Mouse (Mus musculus): ENCODE measurements at regions not wholly inside any gene's neighbourhood (a gene's known extent, or its start where the extent isn't known, plus 50 kb on each side); places are given as distances from the start of the nearest gene placed in this dataset.

DNA sequence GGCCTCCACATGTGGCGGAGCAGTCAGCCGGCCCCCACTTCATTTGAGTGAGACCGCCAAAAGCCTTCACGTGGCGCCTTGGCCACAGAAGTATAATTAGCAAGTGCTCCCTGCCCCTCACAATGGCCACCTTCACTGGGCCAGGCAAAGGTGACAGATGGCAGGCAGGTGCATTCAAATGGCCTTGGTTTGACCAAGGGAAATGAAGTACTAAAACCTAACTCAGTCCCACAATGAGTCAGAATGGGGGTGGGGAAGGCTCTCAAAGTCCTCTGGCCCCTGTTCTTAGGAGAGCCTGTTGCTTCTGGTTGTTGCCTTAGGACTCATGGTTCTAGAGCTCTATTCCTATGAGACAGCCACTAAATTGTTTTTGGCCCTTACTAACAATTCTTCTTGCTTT lies 147.2 kb upstream of the Bcl6 start:
- WGBS = 95% methylated on average over 5 of the region's 5 CpGs
- H3K27ac ChIP-seq = no peak overlapping the region
- H3K4me2 ChIP-seq = no peak overlapping the region
- H3K36me3 ChIP-seq = no peaks in the 10 kb centered on the region
- no peak overlapping the region for H3K4me3 ChIP-seq (replicated peaks)
- H3K4me1 ChIP-seq = no peaks in the 10 kb centered on the region
- no peaks in the 10 kb centered on the region for H3K27me3 ChIP-seq (replicated peaks)
- no peak overlapping the region for H3K9ac ChIP-seq
- no peak for ATAC-seq (ENCODE audit: insufficient read depth, low FRiP score, low read depth)
- no peaks in the 10 kb centered on the region for H3K9me3 ChIP-seq

GRCm38 (mm10) chr16:24135351-24135750 lies 146.7 kb upstream of the Bcl6 start:
- Histone ChIP-seq H3K9ac (no peak overlapping the region), H3K36me3 (no peaks in the 10 kb centered on the region), H3K27ac (no peak overlapping the region), H3K4me1 (no peaks in the 10 kb centered on the region), H3K9me3 (no peaks in the 10 kb centered on the region), H3K4me2 (no peak overlapping the region), H3K4me3 (replicated peaks) (no peak overlapping the region), H3K27me3 (replicated peaks) (no peaks in the 10 kb centered on the region)
- 90% methylated on average over 4 of the region's 4 CpGs for WGBS
- no peak for ATAC-seq (ENCODE audit: insufficient read depth, low FRiP score, low read depth)

DNA sequence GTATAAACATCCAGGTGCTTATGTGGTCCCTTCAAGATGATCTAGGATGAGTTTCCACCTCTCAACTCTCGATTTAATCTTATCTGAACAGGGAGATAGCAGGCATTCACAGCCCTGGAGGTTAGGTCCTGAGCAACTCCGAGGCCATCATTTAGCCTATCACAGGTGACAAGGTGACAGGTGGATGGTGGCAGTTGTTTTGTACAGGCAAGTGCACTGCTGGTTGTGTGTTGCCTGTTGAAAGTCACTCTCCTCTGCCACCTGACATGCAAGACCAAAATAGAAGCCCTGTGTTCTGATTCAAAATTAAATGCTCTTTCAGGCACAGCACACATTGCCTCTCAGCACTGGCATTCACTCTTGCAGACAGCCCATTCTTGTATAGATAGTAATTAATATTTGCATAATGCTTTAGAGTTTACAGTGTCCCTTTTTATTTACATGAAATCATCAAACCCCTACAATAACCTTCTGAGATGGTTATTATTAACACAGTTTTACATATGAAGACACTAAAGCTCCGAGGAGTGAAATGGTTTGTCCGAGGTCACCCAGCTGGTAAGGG lies 145.9 kb upstream of the Bcl6 start:
- 60% methylated on average over 4 of the region's 4 CpGs for WGBS
- H3K27ac ChIP-seq = no peak overlapping the region

GRCm38 (mm10) chr16:24130646-24131045 lies 142.0 kb upstream of the Bcl6 start:
- Histone ChIP-seq H3K9me3 (no peaks in the 10 kb centered on the region), H3K27me3 (replicated peaks) (no peaks in the 10 kb centered on the region), H3K4me1 (no peaks in the 10 kb centered on the region), H3K27ac (no peak overlapping the region), H3K9ac (no peak overlapping the region), H3K4me3 (replicated peaks) (no peak overlapping the region), H3K4me2 (no peak overlapping the region), H3K36me3 (no peaks in the 10 kb centered on the region)
- ATAC-seq (ENCODE audit: insufficient read depth, low FRiP score, low read depth) = no peak

More for the DNA sequence above, 145.9 kb upstream of the Bcl6 start:
- Histone ChIP-seq H3K9ac (no peak overlapping the region), H3K9me3 (no peaks in the 10 kb centered on the region), H3K4me3 (replicated peaks) (no peak overlapping the region), H3K4me2 (no peak overlapping the region), H3K4me1 (no peaks in the 10 kb centered on the region), H3K27me3 (replicated peaks) (no peaks in the 10 kb centered on the region), H3K36me3 (no peaks in the 10 kb centered on the region)
- ATAC-seq (ENCODE audit: insufficient read depth, low FRiP score, low read depth) = no peak

- no peak overlapping the region for H3K27ac ChIP-seq
- H3K4me1 ChIP-seq = no peaks in the 10 kb centered on the region
- no peaks in the 10 kb centered on the region for H3K27me3 ChIP-seq (replicated peaks)
- no peaks in the 10 kb centered on the region for H3K9me3 ChIP-seq
- H3K9ac ChIP-seq = no peak overlapping the region
- H3K4me3 ChIP-seq (replicated peaks) = no peak overlapping the region
- no peak overlapping the region for H3K4me2 ChIP-seq
- 76% methylated on average over 4 of the region's 4 CpGs for WGBS
- ATAC-seq (ENCODE audit: insufficient read depth, low FRiP score, low read depth) = no peak
- H3K36me3 ChIP-seq = no peaks in the 10 kb centered on the region
These were observed 141.0 kb upstream of the Bcl6 start for GRCm38 (mm10) chr16:24129701-24130100.

- Histone ChIP-seq H3K36me3 (no peaks in the 10 kb centered on the region), H3K9me3 (no peaks in the 10 kb centered on the region), H3K9ac (no peak overlapping the region), H3K27ac (no peak overlapping the region), H3K27me3 (replicated peaks) (no peaks in the 10 kb centered on the region), H3K4me1 (no peaks in the 10 kb centered on the region), H3K4me2 (no peak overlapping the region), H3K4me3 (replicated peaks) (no peak overlapping the region)
- no peak for ATAC-seq (ENCODE audit: insufficient read depth, low FRiP score, low read depth)
- WGBS = 59% methylated on average over 3 of the region's 3 CpGs
These were observed 139.9 kb upstream of the Bcl6 start for GRCm38 (mm10) chr16:24128566-24128965.

GRCm38 (mm10) chr16:24124766-24125165 lies 136.1 kb upstream of the Bcl6 start:
- no peak for ATAC-seq (ENCODE audit: insufficient read depth, low FRiP score, low read depth)
- no peak overlapping the region for H3K9ac ChIP-seq
- no peaks in the 10 kb centered on the region for H3K9me3 ChIP-seq
- no peak overlapping the region for H3K27ac ChIP-seq
- H3K4me1 ChIP-seq = no peaks in the 10 kb centered on the region
- 81% methylated on average over 5 of the region's 5 CpGs for WGBS
- no peaks in the 10 kb centered on the region for H3K27me3 ChIP-seq (replicated peaks)
- no peak overlapping the region for H3K4me2 ChIP-seq
- no peak overlapping the region for H3K4me3 ChIP-seq (replicated peaks)
- no peaks in the 10 kb centered on the region for H3K36me3 ChIP-seq

DNA sequence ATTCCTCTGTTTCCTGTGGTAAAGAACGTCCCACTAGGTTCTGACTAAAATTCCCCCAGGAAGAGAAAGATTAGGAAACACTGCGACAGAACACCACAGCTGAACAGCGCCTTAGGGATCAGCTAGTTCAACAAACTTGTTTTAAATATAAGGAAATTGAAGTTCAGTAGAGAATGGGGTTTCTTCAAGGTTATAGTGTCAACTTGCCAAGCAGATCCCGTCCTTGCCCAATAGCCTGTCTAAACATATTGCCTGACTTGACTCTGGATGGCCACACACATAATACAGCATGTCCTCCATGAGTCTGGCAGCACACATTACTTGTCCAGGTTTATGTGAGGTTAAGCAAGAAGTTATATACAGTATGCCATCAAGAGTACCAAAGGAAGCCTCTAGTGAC lies 135.4 kb upstream of the Bcl6 start:
- Histone ChIP-seq H3K4me1 (no peaks in the 10 kb centered on the region), H3K27me3 (replicated peaks) (no peaks in the 10 kb centered on the region), H3K27ac (no peak overlapping the region), H3K36me3 (no peaks in the 10 kb centered on the region), H3K4me3 (replicated peaks) (no peak overlapping the region), H3K4me2 (no peak overlapping the region), H3K9me3 (no peaks in the 10 kb centered on the region), H3K9ac (no peak overlapping the region)
- no peak for ATAC-seq (ENCODE audit: insufficient read depth, low FRiP score, low read depth)
- 69% methylated on average over 4 of the region's 4 CpGs for WGBS

GRCm38 (mm10) chr16:24121633-24122032 lies 133.0 kb upstream of the Bcl6 start:
- Histone ChIP-seq H3K27ac (no peak overlapping the region), H3K27me3 (replicated peaks) (no peaks in the 10 kb centered on the region), H3K9me3 (no peaks in the 10 kb centered on the region), H3K4me3 (replicated peaks) (no peak overlapping the region), H3K36me3 (no peaks in the 10 kb centered on the region), H3K4me1 (no peaks in the 10 kb centered on the region), H3K9ac (no peak overlapping the region), H3K4me2 (no peak overlapping the region)
- no peak for ATAC-seq (ENCODE audit: insufficient read depth, low FRiP score, low read depth)
- 89% methylated on average over 6 of the region's 6 CpGs for WGBS

DNA sequence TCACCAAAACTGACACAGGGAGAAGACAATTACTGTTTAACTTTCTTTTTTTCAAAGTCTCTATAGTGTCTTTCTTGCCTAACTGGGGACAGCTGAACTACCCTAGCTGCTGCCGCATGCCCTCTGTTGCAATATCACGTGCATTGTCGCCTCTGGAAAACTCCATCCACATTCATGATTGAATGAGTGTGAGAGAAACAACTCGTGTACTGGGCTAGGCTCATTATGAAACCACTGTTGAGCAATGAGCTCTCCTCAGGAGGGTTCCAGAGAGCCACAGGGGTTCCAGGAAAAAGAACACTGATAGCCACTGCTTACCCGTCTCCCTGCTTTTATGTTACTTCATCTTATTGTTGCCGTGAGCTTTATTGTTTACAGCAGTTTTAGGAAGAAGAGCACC lies 132.2 kb upstream of the Bcl6 start:
- ATAC-seq (ENCODE audit: insufficient read depth, low FRiP score, low read depth) = no peak
- Histone ChIP-seq H3K4me1 (no peaks in the 10 kb centered on the region), H3K9me3 (no peaks in the 10 kb centered on the region), H3K9ac (no peak overlapping the region), H3K4me2 (no peak overlapping the region), H3K36me3 (no peaks in the 10 kb centered on the region), H3K27ac (no peak overlapping the region), H3K4me3 (replicated peaks) (no peak overlapping the region), H3K27me3 (replicated peaks) (no peaks in the 10 kb centered on the region)
- 69% methylated on average over 6 of the region's 6 CpGs for WGBS

- Histone ChIP-seq H3K4me3 (replicated peaks) (no peak overlapping the region), H3K27me3 (replicated peaks) (no peaks in the 10 kb centered on the region), H3K4me2 (no peak overlapping the region), H3K4me1 (no peaks in the 10 kb centered on the region), H3K27ac (no peak overlapping the region), H3K9ac (no peak overlapping the region), H3K36me3 (no peaks in the 10 kb centered on the region), H3K9me3 (no peaks in the 10 kb centered on the region)
- ATAC-seq (ENCODE audit: insufficient read depth, low FRiP score, low read depth) = no peak
- WGBS = 92% methylated on average over 2 of the region's 2 CpGs
These were observed 129.8 kb upstream of the Bcl6 start for GRCm38 (mm10) chr16:24118487-24118886.

DNA sequence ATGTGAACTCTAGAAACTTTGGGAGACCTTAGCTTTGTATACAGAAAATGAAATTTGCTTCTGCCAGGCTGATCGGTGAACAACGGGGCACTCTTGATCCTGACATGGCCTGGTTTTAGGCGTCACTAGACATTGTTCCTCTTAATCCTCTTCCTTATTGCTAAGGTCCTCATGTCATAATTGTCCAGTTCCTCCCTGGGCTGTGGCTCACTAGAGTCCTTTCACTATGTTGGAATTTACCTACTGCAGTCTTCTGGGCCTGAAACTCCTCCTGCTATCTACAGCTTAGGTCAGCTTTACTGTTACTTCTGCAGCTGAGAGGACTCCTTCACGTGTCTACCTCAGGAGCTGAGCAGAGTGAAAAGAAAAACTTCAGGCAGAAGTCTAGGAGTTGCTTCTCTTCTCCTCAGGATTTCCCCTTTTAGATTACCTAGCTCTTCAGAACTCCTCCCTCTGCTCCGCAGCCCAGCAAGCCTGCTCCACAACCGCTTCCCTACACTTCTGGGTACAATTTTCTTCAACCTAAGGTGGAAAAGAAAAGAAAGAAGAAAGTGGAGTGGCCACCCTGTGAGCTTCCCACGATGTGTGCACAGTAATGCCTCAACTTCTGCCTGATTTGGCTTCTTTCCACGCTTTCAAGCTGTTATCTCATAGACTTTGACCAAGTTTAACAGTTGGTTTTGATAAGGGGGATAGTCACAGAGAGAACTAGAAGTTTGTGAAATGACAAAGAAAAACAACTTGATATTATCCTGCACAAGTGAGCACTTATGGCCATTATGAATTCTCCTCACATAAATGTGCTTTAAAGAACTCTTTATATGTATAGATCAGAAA lies 114.4 kb upstream of the Bcl6 start:
- H3K27ac ChIP-seq = peak overlapping the region; percentile 12; the same call in 1 of the 2 replicates
- WGBS = 71% methylated on average over 8 of the region's 8 CpGs
- ATAC-seq (ENCODE audit: insufficient read depth, low FRiP score, low read depth) = peak; percentile 58; the same call in 1 of the 2 replicates

More for the DNA sequence above, 114.4 kb upstream of the Bcl6 start:
- no peak overlapping the region for H3K4me2 ChIP-seq
- H3K4me3 ChIP-seq (replicated peaks) = no peak overlapping the region
- H3K9me3 ChIP-seq = no peaks in the 10 kb centered on the region
- H3K36me3 ChIP-seq = no peaks in the 10 kb centered on the region
- H3K27me3 ChIP-seq (replicated peaks) = no peaks in the 10 kb centered on the region
- H3K9ac ChIP-seq = no peak overlapping the region
- no peaks in the 10 kb centered on the region for H3K4me1 ChIP-seq
